Mouse (Mus musculus): ENCODE measurements around the gene Sec63. TPM values are rescaled to one million over a fixed set of nuclear protein-coding genes. Genes with fewer than 3 reads are reported as not detected.

Sec63 gene
- total and polyA plus RNA-seq, 2 experiments from 2014 or later = 13.7 to 13.9 TPM

DNA sequence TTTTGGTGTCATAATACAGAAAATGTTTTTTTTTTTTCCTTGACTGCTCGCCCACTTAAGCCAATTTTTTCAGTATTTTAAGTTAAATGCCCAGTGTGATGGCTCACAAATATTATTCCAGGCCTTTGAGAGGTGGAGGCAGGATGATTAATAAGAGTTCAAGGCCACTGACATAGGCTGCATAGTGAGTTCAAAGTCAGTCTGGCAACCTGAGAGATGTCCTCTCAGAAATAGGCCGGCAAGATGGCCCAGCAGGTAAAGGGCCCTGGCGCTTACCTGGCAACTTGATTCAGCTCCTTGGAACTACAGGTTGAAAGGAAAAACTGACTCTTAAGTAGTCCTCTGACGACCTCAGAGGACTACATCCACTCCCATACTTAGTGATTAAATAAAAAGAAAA, 1.9 kb downstream of the Sec63 start:
- 39% methylated on average over 4 of the region's 4 CpGs for WGBS
- H3K36me3 ChIP-seq (ENCODE audit: insufficient read depth, low read length) = no peaks in the 10 kb centered on the region
- H3K27ac ChIP-seq = no peak overlapping the region
- no peak for ATAC-seq
- H3K9ac ChIP-seq (replicated peaks; ENCODE audit: low read length) = no peak overlapping the region; the same call in 1 of the 2 replicates
- H3K4me2 ChIP-seq (ENCODE audit: low read depth, low read length) = peak overlapping the region; percentile 90
- peaks cover 4% of the 10 kb centered on the region for H3K4me1 ChIP-seq (ENCODE audit: insufficient read depth, low read length)
- H3K27me3 ChIP-seq (ENCODE audit: insufficient read depth, low read length) = no peaks in the 10 kb centered on the region
- H3K9me3 ChIP-seq (ENCODE audit: low read length) = no peaks in the 10 kb centered on the region
- TF ChIP-seq CTCF (IDR thresholded peaks at IDR 0.05; ENCODE audit: low read depth) = no peak
- no peak for DNase-seq (ENCODE audit: low spot score)
- peak overlapping the region; percentile 96 for H3K4me3 ChIP-seq (ENCODE audit: low read length)

GRCm38 (mm10) chr10:42765344-42765743, 4.0 kb downstream of the Sec63 start:
- Histone ChIP-seq H3K27ac (no peak overlapping the region), H3K4me3 (ENCODE audit: low read length) (no peak overlapping the region), H3K36me3 (ENCODE audit: insufficient read depth, low read length) (no peaks in the 10 kb centered on the region), H3K4me2 (ENCODE audit: low read depth, low read length) (no peak overlapping the region), H3K27me3 (ENCODE audit: insufficient read depth, low read length) (no peaks in the 10 kb centered on the region), H3K9me3 (ENCODE audit: low read length) (no peaks in the 10 kb centered on the region), H3K9ac (replicated peaks; ENCODE audit: low read length) (no peak overlapping the region), H3K4me1 (ENCODE audit: insufficient read depth, low read length) (peaks cover 4% of the 10 kb centered on the region)
- DNase-seq (ENCODE audit: low spot score) = no peak
- ATAC-seq = no peak
- TF ChIP-seq CTCF (IDR thresholded peaks at IDR 0.05; ENCODE audit: low read depth) = no peak

DNA sequence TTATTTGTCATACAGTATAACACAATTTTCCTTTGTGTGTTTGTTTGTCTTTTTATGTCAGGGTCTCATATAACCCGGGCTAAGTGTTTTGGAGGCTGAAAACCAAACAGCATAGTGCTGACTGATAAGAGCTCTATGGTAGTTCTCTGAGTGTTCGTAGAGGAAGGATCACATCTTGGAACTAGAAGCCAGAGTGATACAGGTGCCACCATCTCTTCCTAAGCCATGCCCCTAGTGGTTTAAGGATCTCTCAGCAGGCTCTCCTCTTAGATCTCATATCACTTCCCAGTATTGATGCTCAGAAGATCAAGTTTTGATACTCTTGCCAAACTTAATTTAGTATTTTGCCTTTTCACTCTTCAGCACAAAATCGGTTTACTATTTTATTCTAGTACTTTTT, 14.2 kb downstream of the Sec63 start:
- H3K9ac ChIP-seq (replicated peaks; ENCODE audit: low read length) = no peak overlapping the region
- H3K4me1 ChIP-seq (ENCODE audit: insufficient read depth, low read length) = no peaks in the 10 kb centered on the region
- H3K27ac ChIP-seq = no peak overlapping the region
- no peaks in the 10 kb centered on the region for H3K9me3 ChIP-seq (ENCODE audit: low read length)
- WGBS = 93% methylated on average over 3 of the region's 3 CpGs
- DNase-seq (ENCODE audit: low spot score) (no peak), ATAC-seq (no peak)
- 0 out of 2 replicates have a peak, but pooled peaks have one; percentile 7 for TF ChIP-seq CTCF (IDR thresholded peaks at IDR 0.05; ENCODE audit: low read depth)
- H3K4me3 ChIP-seq (ENCODE audit: low read length) = no peak overlapping the region
- no peaks in the 10 kb centered on the region for H3K27me3 ChIP-seq (ENCODE audit: insufficient read depth, low read length)
- no peaks in the 10 kb centered on the region for H3K36me3 ChIP-seq (ENCODE audit: insufficient read depth, low read length)
- no peak overlapping the region for H3K4me2 ChIP-seq (ENCODE audit: low read depth, low read length)

DNA sequence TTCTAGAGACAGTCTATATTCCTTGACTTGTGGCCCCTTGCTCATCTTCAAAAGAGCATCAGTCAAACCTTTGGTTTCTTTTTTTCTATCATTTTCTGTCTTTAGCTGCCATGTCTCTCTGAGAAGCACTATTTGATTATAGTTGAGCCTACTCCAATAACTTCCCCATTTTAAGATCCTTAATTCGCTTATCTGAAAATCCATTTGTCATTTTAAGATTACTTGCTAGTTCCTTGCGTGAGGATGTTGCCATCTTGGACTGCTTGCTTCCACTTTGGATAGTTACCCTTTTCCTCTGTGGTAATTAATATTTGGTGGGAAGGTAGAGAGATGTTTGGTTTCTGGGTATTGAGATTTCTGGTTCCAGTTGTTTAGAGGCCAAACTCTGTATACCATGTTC, 19.5 kb downstream of the Sec63 start:
- no peaks in the 10 kb centered on the region for H3K9me3 ChIP-seq (ENCODE audit: low read length)

GRCm38 (mm10) chr10:42781672-42782071, 20.4 kb downstream of the Sec63 start:
- TF ChIP-seq CTCF (IDR thresholded peaks at IDR 0.05; ENCODE audit: low read depth) = no peak
- Histone ChIP-seq H3K9me3 (ENCODE audit: low read length) (no peaks in the 10 kb centered on the region), H3K4me1 (ENCODE audit: insufficient read depth, low read length) (no peaks in the 10 kb centered on the region), H3K4me2 (ENCODE audit: low read depth, low read length) (no peak overlapping the region), H3K4me3 (ENCODE audit: low read length) (no peak overlapping the region), H3K27me3 (ENCODE audit: insufficient read depth, low read length) (no peaks in the 10 kb centered on the region), H3K27ac (no peak overlapping the region), H3K9ac (replicated peaks; ENCODE audit: low read length) (no peak overlapping the region), H3K36me3 (ENCODE audit: insufficient read depth, low read length) (no peaks in the 10 kb centered on the region)
- ATAC-seq (no peak), DNase-seq (ENCODE audit: low spot score) (no peak)
- WGBS = 69% methylated on average over 3 of the region's 3 CpGs

More for the DNA sequence above, 19.5 kb downstream of the Sec63 start:
- no peak for DNase-seq (ENCODE audit: low spot score)
- H3K4me2 ChIP-seq (ENCODE audit: low read depth, low read length) = no peak overlapping the region
- no peak overlapping the region for H3K27ac ChIP-seq
- H3K9ac ChIP-seq (replicated peaks; ENCODE audit: low read length) = no peak overlapping the region
- no peaks in the 10 kb centered on the region for H3K36me3 ChIP-seq (ENCODE audit: insufficient read depth, low read length)
- no peak for ATAC-seq
- no peak overlapping the region for H3K4me3 ChIP-seq (ENCODE audit: low read length)
- no peaks in the 10 kb centered on the region for H3K4me1 ChIP-seq (ENCODE audit: insufficient read depth, low read length)
- H3K27me3 ChIP-seq (ENCODE audit: insufficient read depth, low read length) = no peaks in the 10 kb centered on the region
- WGBS = 93% methylated on average over 2 of the region's 2 CpGs
- no peak for TF ChIP-seq CTCF (IDR thresholded peaks at IDR 0.05; ENCODE audit: low read depth)

GRCm38 (mm10) chr10:42800922-42801321, 39.6 kb downstream of the Sec63 start:
- DNase-seq (ENCODE audit: low spot score) (no peak), ATAC-seq (no peak)
- Histone ChIP-seq H3K4me2 (ENCODE audit: low read depth, low read length) (no peak overlapping the region), H3K4me3 (ENCODE audit: low read length) (no peak overlapping the region), H3K4me1 (ENCODE audit: insufficient read depth, low read length) (no peaks in the 10 kb centered on the region), H3K9me3 (ENCODE audit: low read length) (no peaks in the 10 kb centered on the region), H3K36me3 (ENCODE audit: insufficient read depth, low read length) (peaks cover 29% of the 10 kb centered on the region; the same call in 1 of the 2 replicates), H3K27me3 (ENCODE audit: insufficient read depth, low read length) (no peaks in the 10 kb centered on the region), H3K27ac (no peak overlapping the region), H3K9ac (replicated peaks; ENCODE audit: low read length) (no peak overlapping the region)
- 70% methylated on average over 3 of the region's 3 CpGs for WGBS
- TF ChIP-seq CTCF (IDR thresholded peaks at IDR 0.05; ENCODE audit: low read depth) = no peak

DNA sequence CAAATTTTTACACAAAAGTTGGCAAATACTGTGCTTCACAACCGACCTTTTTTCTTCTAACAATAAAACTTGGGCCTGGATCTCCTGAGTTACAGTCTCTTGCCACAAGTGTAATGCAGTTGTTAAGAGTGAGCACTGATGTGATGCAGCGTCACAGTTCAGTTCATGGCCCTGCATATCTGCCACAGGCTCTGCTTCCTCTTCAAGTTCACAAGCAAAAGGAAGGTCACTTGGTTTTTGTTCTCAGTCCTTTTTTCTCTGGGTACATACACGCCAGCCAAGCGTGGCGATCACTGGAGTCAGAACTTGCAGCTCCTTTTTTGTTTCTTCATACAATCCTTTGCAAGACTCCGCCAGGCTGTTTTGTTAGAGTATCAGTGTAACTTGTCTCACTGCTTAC, 64.6 kb downstream of the Sec63 start:
- Histone ChIP-seq H3K4me3 (ENCODE audit: low read length) (no peak overlapping the region), H3K36me3 (ENCODE audit: insufficient read depth, low read length) (peaks cover 19% of the 10 kb centered on the region), H3K4me2 (ENCODE audit: low read depth, low read length) (no peak overlapping the region), H3K27me3 (ENCODE audit: insufficient read depth, low read length) (no peaks in the 10 kb centered on the region), H3K27ac (no peak overlapping the region), H3K9ac (replicated peaks; ENCODE audit: low read length) (no peak overlapping the region), H3K4me1 (ENCODE audit: insufficient read depth, low read length) (no peaks in the 10 kb centered on the region), H3K9me3 (ENCODE audit: low read length) (no peaks in the 10 kb centered on the region)
- DNase-seq (ENCODE audit: low spot score) (no peak), ATAC-seq (no peak)
- no peak for TF ChIP-seq CTCF (IDR thresholded peaks at IDR 0.05; ENCODE audit: low read depth)
- 51% methylated on average over 6 of the region's 6 CpGs for WGBS

All from hindbrain, postnatal 0 days (tissue).